Mouse (Mus musculus): ENCODE data around the gene Tnn.

Tnn gene

GRCm38 (mm10) chr1:160153480-160153879 is at the start of gene Tnn:
TSS of gene Tnn (minus strand) at chr1:160153580.
- DNase-seq (ENCODE audit: low spot score in 2 of 2) = no peak

GRCm38 (mm10) chr1:160195337-160195663 is 41.9 kb upstream of the Tnn start:
- no peak for DNase-seq (ENCODE audit: low spot score in 2 of 2)

- DNase-seq (ENCODE audit: low spot score in 2 of 2) = peak; percentile 99
Observed at GRCm38 (mm10) chr1:160194529-160195336, 41.4 kb upstream of the Tnn start, which contains the start of gene Mrps14. TSS of gene Mrps14 (plus strand) at chr1:160195215.

- DNase-seq (ENCODE audit: low spot score in 2 of 2) = no peak
Observed at GRCm38 (mm10) chr1:160184506-160184905, 31.1 kb upstream of the Tnn start.

- DNase-seq (ENCODE audit: low spot score in 2 of 2) = no peak
Observed at GRCm38 (mm10) chr1:160181216-160181615, 27.8 kb upstream of the Tnn start.

- DNase-seq (ENCODE audit: low spot score in 2 of 2) = no peak
Observed at GRCm38 (mm10) chr1:160176903-160177302, 23.5 kb upstream of the Tnn start.

GRCm38 (mm10) chr1:160166600-160166999 is 13.2 kb upstream of the Tnn start:
- no peak for DNase-seq (ENCODE audit: low spot score in 2 of 2)

- no peak for DNase-seq (ENCODE audit: low spot score in 2 of 2)
Observed at GRCm38 (mm10) chr1:160158190-160158589, 4.8 kb upstream of the Tnn start.

- DNase-seq (ENCODE audit: low spot score in 2 of 2) = no peak
Observed at GRCm38 (mm10) chr1:160150726-160151125, 2.7 kb downstream of the Tnn start.

- no peak for DNase-seq (ENCODE audit: low spot score in 2 of 2)
Observed at GRCm38 (mm10) chr1:160149291-160149906, 4.0 kb downstream of the Tnn start.

- DNase-seq (ENCODE audit: low spot score in 2 of 2) = no peak
Observed at GRCm38 (mm10) chr1:160147274-160147673, 6.1 kb downstream of the Tnn start.

- DNase-seq (ENCODE audit: low spot score in 2 of 2) = no peak
Observed at GRCm38 (mm10) chr1:160145606-160146005, 7.8 kb downstream of the Tnn start.

- DNase-seq (ENCODE audit: low spot score in 2 of 2) = no peak
Observed at GRCm38 (mm10) chr1:160144343-160144742, 9.0 kb downstream of the Tnn start.

GRCm38 (mm10) chr1:160136362-160136890 is 17.0 kb downstream of the Tnn start:
- no peak for DNase-seq (ENCODE audit: low spot score in 2 of 2)

- DNase-seq (ENCODE audit: low spot score in 2 of 2) = no peak
Observed at GRCm38 (mm10) chr1:160133464-160134079, 19.8 kb downstream of the Tnn start.

GRCm38 (mm10) chr1:160123957-160124356 is 29.4 kb downstream of the Tnn start:
- no peak for DNase-seq (ENCODE audit: low spot score in 2 of 2)

GRCm38 (mm10) chr1:160108604-160109003 is 44.8 kb downstream of the Tnn start:
- DNase-seq (ENCODE audit: low spot score in 2 of 2) = no peak

GRCm38 (mm10) chr1:160105426-160105825 is 48.0 kb downstream of the Tnn start:
- no peak for DNase-seq (ENCODE audit: low spot score in 2 of 2)

GRCm38 (mm10) chr1:160100996-160101395 is 52.4 kb downstream of the Tnn start:
- DNase-seq (ENCODE audit: low spot score in 2 of 2) = no peak

- no peak for DNase-seq (ENCODE audit: low spot score in 2 of 2)
Observed at GRCm38 (mm10) chr1:160099659-160100302, 53.6 kb downstream of the Tnn start.

- DNase-seq (ENCODE audit: low spot score in 2 of 2) = no peak
Observed at GRCm38 (mm10) chr1:160086651-160087050, 66.7 kb downstream of the Tnn start.

GRCm38 (mm10) chr1:160084239-160084638 is 69.1 kb downstream of the Tnn start:
- DNase-seq (ENCODE audit: low spot score in 2 of 2) = no peak

Measured in natural killer cell, adult 2 months (primary cell).